Mouse (Mus musculus) small intestine, adult 2 months (tissue): ENCODE results near the gene Med10. TPM values are rescaled to one million over a fixed set of nuclear protein-coding genes. Genes with fewer than 3 reads are reported as not detected.
A peak's percentile ranks its signal among the peaks of the same experiment; 100 is the strongest.

Source experiments
- H3K27ac ChIP-seq: fragments of 200-500 bp; 2 replicates; pipeline ENCODE4 v1.5.1; 2012; ENCODE audit warnings: low read depth, low read length, control low read depth, inconsistent platforms; ENCODE audit not compliant: insufficient read depth
- H3K27me3 ChIP-seq: fragments of 200-500 bp; 2 replicates; pipeline ENCODE4 v1.6.1; 2012; ENCODE audit warnings: mild to moderate bottlenecking, moderate library complexity, low read length, inconsistent platforms; ENCODE audit not compliant: control insufficient read depth, insufficient read depth
- H3K36me3 ChIP-seq: fragments of 200-500 bp; 2 replicates; pipeline ENCODE4 v1.6.1; 2012; ENCODE audit warnings: mild to moderate bottlenecking, low read length, control low read depth, inconsistent platforms; ENCODE audit not compliant: control insufficient read depth, insufficient read depth
- H3K4me1 ChIP-seq: fragments of 200-500 bp; 2 replicates; pipeline ENCODE4 v1.6.1; 2012; ENCODE audit warnings: low read length, inconsistent platforms, mixed read lengths; ENCODE audit not compliant: control insufficient read depth, insufficient read depth, insufficient read length
- H3K4me3 ChIP-seq: fragments of 200-500 bp; 2 replicates; pipeline ENCODE4 v1.5.1; 2012; ENCODE audit warnings: low read depth, mild to moderate bottlenecking, control low read depth, inconsistent platforms, low read length, moderate library complexity
- CTCF ChIP-seq: fragments of 200-500 bp; IDR thresholded peaks from 2 replicates; pipeline ENCODE4 v1.5.1; 2012; ENCODE audit warnings: low read depth, mild to moderate bottlenecking, control low read depth, inconsistent platforms, low read length, moderate library complexity, mixed read lengths; ENCODE audit not compliant: insufficient replicate concordance, insufficient read length; ENCODE audit errors: extremely low read depth
- POLR2A ChIP-seq: fragments of 200-500 bp; IDR thresholded peaks from 2 replicates; pipeline ENCODE4 v1.6.1; 2012; ENCODE audit warnings: low read depth, mild to moderate bottlenecking, control low read depth, inconsistent platforms, low read length, moderate library complexity
- WGBS: fragments of 180-500 bp; shearing (Covaris S2); methylation state at CpG from one replicate; pipeline ENCODE4 v1.1.7; 2018; 5-methylcytosine and 5-hydroxymethylcytosine counted together
- polyA plus RNA-seq: library from polyadenylated mRNA; depleted of rRNA; stranded (reverse); fragments of >200 nt; gene quantifications from 2 replicates; pipeline ENCODE4 v1.2.3, GENCODE M21; 2012

Med10 gene
- polyA plus RNA-seq, 1 experiment: 19.1 TPM

GRCm38 (mm10) chr13:69772358-69772757 is 29.8 kb upstream of the Med10 start:
- no peaks in the 10 kb centered on the region for H3K27me3 ChIP-seq
- H3K27ac ChIP-seq: no peak overlapping the region
- WGBS: 66% methylated on average over 4 of the region's 4 CpGs
- no peaks in the 10 kb centered on the region for H3K36me3 ChIP-seq
- no peak for TF ChIP-seq CTCF
- TF ChIP-seq POLR2A: no peak
- no peaks in the 10 kb centered on the region for H3K4me1 ChIP-seq
- no peak overlapping the region for H3K4me3 ChIP-seq

DNA sequence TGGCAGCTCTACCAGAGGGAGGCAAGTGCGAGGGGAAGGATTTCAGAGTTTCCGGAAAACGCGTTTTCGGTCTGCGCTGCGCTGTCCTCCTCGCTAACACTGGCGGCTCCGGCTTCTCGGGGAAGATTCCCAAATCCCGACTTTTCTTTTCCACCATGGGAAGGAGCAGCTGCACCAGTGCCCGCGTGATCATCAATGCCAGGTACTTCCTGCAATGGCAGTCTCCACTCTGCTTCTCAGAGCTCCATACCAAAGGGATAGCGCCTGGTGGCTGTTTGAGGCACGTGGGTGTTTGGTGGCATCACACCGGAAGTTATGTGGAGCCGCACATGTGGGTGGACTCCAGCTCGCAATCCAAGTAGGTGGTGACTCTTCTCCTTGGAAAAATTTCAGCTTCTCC is 24.0 kb upstream of the Med10 start:
- Histone ChIP-seq H3K4me1 (no peaks in the 10 kb centered on the region), H3K36me3 (no peaks in the 10 kb centered on the region), H3K27ac (no peak overlapping the region), H3K27me3 (no peaks in the 10 kb centered on the region; the same call in 1 of the 2 replicates), H3K4me3 (no peak overlapping the region)
- no peak for TF ChIP-seq CTCF
- no peak for TF ChIP-seq POLR2A
- WGBS: 87% methylated on average over 19 of the region's 19 CpGs

DNA sequence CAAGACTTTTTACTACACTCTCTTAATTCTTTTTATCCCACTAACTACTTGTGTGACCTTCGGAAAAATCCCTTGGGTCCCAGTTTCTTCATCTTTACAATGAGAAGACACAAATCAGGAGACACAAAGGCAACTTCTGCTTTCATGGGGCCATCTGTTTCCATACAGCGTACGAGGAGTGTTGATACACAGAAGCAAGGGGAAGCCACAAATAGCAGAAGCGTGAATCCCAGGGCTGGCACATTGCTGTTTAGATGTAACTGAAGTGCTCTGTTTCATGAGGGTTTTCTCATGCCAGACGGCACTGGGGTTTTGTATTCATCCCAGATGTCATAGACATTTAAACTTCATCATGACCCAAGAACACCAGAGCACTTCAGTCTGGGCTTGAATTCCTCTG is 13.5 kb upstream of the Med10 start:
- Histone ChIP-seq H3K4me1 (no peaks in the 10 kb centered on the region), H3K27ac (no peak overlapping the region), H3K36me3 (no peaks in the 10 kb centered on the region), H3K27me3 (no peaks in the 10 kb centered on the region), H3K4me3 (no peak overlapping the region)
- no peak for TF ChIP-seq POLR2A
- TF ChIP-seq CTCF: no peak
- WGBS: 69% methylated on average over 5 of the region's 5 CpGs

GRCm38 (mm10) chr13:69791814-69792213 is 10.4 kb upstream of the Med10 start:
- H3K36me3 ChIP-seq: no peaks in the 10 kb centered on the region
- no peak overlapping the region for H3K27ac ChIP-seq
- no peaks in the 10 kb centered on the region for H3K4me1 ChIP-seq
- no peak overlapping the region for H3K4me3 ChIP-seq
- no peak for TF ChIP-seq CTCF
- no peak for TF ChIP-seq POLR2A
- 81% methylated on average over 1 of the region's 1 CpGs for WGBS
- no peaks in the 10 kb centered on the region for H3K27me3 ChIP-seq

GRCm38 (mm10) chr13:69792541-69793009 is 9.6 kb upstream of the Med10 start:
- no peaks in the 10 kb centered on the region for H3K36me3 ChIP-seq
- TF ChIP-seq CTCF: no peak
- no peak for TF ChIP-seq POLR2A

GRCm38 (mm10) chr13:69794808-69795207 is 7.4 kb upstream of the Med10 start:
- Histone ChIP-seq H3K4me3 (no peak overlapping the region), H3K27me3 (no peaks in the 10 kb centered on the region), H3K4me1 (no peaks in the 10 kb centered on the region), H3K27ac (no peak overlapping the region), H3K36me3 (no peaks in the 10 kb centered on the region)
- 48% methylated on average over 7 of the region's 7 CpGs for WGBS
- TF ChIP-seq POLR2A: no peak
- no peak for TF ChIP-seq CTCF

More at GRCm38 (mm10) chr13:69792541-69793009, 9.6 kb upstream of the Med10 start:
- Histone ChIP-seq H3K4me1 (no peaks in the 10 kb centered on the region), H3K27ac (no peak overlapping the region), H3K27me3 (no peaks in the 10 kb centered on the region), H3K4me3 (no peak overlapping the region)
- WGBS: 65% methylated on average over 12 of the region's 12 CpGs

DNA sequence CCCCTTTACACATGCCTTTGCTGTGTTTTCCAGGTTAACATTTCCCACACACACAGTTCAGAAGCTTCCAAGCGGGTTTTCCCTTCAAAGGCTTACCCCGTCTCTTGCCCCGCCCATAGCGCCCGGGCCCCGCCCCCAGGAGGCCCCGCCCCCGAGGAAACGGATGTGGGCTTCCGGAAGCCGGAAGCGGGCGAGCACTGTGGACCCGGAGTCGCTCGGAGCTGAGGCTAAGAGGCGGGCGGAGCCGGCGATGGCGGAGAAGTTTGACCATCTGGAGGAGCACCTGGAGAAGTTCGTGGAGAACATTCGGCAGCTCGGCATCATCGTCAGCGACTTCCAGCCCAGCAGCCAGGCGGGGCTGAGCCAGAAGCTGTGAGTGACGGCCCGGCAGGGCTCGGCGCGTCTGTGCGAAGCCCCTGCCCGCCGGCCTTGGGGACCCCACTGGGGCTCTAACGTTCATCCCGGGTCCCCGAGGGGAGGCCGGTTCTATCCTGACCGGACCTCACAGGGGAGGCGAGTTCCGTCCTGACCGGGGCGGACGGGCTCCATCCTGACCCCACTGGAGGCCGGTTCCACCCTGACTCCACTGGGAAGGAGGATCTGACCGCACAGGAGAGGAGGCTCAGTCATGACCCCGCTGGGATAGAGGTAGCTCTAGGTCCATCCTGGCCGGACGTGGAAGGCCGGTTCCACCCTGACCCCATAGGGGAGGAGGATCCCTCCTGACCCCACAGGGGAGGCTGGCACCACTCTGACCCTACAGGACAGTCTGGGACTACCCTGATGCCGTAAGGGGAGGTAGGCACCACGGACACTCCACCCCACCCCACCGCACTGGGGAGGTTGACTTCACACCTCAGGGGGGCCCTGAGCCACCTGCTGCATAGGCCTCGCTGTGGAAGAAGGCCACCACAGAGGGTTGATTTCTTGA is 7.8 kb downstream of the Med10 start:
- no peaks in the 10 kb centered on the region for H3K27me3 ChIP-seq
- WGBS: under 1% methylated on average over 55 of the region's 55 CpGs
- H3K36me3 ChIP-seq: peaks cover 20% of the 10 kb centered on the region
- TF ChIP-seq POLR2A (peak; percentile 90; the same call in 1 of the 2 replicates), CTCF (no peak)
- no peak overlapping the region for H3K27ac ChIP-seq
- H3K4me3 ChIP-seq: peak overlapping the region; percentile 98
- H3K4me1 ChIP-seq: peaks cover 5% of the 10 kb centered on the region; the same call in 1 of the 2 replicates
